Mouse (Mus musculus): ENCODE measurements around the gene Ptprs. TPM values are rescaled to one million over a fixed set of nuclear protein-coding genes. Genes with fewer than 3 reads are reported as not detected.

Ptprs gene
- total RNA-seq, 2 experiments from 2014 or later = 140 to 141 TPM

DNA sequence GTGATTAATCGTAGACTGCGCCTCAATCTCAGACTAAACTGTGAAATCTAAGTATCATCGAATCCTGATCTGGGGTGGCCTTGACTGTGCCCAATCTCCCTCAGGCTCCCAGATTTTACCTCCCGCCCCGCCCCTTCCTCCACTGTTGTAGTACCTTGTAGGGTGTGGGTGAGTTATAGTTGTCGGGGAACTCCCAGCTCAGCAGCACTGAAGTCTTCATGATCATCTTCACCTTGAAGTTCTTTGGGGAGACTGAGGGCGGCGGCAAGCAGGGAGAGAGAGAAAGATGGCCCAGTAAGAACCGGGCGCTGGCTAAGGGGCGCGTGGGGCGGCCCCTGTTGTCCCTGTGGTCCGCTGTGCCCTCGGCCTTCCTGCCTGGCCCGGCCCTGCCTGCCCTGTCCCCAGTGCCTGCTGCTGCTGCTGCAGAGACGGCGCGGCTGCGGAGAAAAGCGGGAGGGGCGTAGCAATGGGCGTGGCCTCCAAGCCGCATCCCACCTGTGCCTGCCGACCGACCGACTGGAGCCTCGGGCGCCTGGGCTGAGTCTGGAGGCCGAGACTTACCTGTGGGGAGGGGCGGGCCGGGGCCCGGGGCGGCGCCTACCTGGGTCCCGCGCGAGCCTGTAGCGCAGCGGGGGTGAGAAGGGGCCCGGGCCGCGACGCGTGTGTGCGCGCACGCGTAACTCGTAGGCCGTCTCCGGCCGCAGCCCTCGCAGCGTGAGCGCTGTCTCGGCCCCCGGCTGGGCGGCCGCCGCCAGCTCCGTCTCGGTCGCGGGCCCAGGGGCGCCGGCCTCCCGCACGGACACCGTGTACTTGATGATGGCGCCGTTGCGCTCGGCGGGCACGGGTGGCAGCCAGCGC is 51.3 kb downstream of the Ptprs start:
- peak; percentile 51 for DNase-seq

DNA sequence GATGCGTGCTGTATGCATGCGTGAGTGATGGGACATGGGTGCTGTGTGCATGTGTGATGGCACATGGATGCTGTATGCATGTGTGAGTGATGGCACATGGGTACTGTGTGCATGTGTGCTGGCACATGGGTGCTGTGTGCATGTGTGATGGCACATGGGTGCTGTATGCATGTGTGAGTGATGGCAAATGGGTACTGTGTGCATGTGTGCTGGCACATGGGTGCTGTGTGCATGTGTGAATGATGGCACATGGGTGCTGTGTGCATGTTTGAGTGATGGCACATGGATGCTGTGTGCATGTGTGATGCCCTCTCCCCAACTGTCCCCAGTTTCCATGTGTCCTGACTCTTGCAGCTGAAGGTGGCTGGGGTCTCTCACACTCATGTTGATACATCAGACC is 56.3 kb downstream of the Ptprs start:
- no peak for DNase-seq

GRCm38 (mm10) chr17:56418304-56418703 is 58.0 kb downstream of the Ptprs start:
- DNase-seq = peak; percentile 63

DNA sequence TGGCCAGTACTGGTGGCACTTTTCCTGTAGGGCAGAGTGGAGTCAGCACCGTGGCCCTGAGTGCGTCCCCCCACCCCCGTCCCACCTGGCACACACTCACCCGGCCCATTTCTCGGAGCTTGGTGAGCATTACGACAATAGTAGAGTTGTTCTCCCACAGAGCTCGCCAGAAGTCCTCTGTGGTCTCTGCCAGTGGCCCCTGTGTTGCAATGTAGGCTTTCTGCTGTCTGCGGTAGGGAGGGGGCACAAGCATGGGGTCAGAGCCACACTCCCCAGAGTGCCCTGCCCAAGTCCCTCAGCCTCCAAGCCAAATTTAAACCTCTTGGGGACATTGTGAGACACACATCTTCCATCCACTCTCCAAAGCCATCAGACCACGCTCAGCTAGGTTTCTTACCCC is 61.5 kb downstream of the Ptprs start:
- no peak for DNase-seq

GRCm38 (mm10) chr17:56413113-56413512 is 63.2 kb downstream of the Ptprs start:
- DNase-seq = no peak

DNA sequence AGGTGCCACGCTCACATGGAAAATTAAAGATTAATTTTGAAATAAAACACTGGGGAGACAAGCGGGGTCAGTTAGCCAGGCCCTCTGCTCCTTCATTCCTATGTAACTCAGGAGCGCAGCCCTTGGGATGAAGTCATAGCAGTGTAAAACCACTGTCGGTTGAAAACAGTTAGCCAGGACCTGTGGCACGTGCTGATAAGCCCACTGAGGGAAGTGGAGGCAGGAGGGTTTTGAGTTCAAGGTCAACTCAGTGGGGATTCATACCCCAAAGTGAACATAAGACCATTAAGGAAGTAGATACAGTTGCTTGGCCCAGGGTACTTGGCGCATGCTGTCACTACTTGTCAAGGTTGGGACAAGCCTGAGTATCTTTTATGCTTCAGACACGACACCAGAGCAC is 64.8 kb downstream of the Ptprs start:
- DNase-seq = no peak

- DNase-seq = no peak
Observed at GRCm38 (mm10) chr17:56409759-56410158, 66.5 kb downstream of the Ptprs start.

GRCm38 (mm10) chr17:56408965-56409625 is 67.2 kb downstream of the Ptprs start:
- DNase-seq = no peak

DNA sequence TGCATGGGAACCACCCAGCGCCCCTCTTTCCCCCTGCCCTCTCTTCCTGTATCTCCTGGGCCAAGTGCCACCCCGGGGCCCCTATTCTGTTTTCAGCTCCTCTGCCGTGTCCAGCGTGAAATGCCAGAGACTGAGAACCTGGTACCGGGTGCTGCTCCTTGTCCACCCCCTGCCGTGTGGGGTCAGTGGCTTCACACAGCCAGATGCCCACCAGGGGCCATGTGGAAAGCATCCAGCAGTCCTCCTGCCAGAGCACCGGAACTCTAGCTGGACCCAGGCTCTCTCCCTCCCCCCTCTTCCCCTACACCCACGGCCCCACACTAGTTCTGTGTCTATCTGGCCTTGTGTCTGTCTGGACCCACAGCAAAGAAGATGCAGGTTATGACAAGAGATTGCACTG is 68.9 kb downstream of the Ptprs start:
- DNase-seq = no peak

GRCm38 (mm10) chr17:56406878-56407277 is 69.4 kb downstream of the Ptprs start:
- DNase-seq = no peak

DNA sequence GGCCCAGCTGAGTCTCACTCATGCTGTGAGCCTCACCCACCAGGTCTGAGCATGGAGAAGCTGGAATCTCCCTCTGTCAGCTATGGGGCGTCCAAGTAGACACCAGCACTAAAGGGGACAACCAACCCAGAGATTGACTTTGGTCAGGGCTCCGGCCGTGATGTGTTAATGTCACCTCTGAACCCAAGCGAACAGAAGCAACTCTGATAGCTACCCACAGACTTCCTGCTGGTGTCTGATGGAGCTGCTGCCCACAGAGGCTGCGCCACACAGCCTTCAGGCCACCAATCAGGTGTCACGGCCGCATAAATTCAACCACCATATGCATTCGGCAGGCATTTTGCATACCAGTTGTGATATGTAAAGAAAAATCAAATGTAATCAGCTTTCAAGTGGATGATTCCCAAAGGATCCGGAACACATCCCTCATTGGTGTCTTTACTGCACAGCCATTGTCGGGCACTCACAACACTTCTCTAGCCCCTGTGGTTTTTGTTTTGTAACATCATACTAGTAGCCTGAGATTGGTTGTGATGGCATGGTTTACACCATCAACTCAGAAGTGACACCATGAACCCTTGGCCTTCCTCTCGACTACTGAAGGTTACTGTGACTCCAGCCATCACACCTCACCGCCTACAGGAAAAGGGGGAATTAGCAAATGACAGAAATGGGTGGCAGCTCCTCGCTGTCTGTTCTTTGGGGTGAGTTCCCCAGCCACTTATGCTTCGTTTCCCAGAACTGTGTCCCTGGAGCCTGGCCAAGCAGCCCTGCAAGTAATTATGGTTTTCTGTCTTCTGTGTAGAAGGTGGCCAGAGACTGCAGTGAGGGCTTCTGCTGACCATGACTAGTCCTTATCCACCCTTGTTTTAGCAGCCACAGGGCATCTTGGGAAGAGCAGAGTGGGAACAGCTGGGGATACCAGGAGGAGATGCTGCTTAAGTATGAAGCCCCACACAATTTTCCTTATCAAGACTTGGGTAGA is 70.1 kb downstream of the Ptprs start:
- DNase-seq = peak; percentile 39

- DNase-seq = no peak
Observed at GRCm38 (mm10) chr17:56405341-56405740, 70.9 kb downstream of the Ptprs start.

DNA sequence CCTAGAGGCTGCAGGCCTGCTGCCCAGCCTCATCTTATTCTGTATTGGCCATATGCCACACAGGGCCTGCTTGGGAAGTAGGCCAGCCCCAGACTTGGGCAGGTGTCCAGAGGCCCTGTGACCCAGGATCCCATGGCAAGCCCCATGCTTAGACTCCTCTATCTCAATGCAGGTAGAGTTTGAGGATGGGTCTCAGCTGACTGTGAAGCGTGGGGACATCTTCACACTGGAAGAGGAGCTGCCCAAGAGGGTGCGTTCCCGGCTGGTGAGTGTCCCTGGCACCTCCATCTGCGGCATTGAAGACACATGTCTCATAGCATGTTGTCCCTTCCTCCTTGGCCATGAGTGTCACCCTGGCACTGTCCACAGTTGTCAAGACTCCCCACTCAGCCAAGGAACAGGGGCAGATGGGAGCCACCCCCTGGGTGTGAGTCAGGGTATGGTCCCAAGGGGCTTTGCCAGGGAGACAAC is 75.2 kb downstream of the Ptprs start:
- DNase-seq = peak; percentile 74

DNA sequence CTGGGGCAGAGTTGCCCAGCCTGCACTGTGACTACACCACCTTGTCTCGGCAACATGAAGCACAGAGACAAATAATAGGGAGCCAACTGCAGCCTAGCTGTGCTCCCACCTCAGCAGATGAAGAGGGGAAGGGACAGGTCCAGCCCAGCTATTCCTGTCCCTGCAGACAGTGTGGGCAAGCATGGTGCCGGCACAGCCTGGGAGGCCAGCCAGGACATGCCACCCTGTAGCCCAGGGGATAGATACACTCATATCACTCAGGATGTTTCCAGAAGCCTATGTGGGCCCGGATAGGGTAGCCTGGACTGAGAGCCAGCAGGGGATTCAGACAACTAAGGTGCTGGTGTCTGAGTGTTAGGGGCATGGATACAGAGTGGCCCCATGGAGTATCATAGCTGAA is 76.1 kb downstream of the Ptprs start:
- DNase-seq = peak; percentile 43

- DNase-seq = no peak
Observed at GRCm38 (mm10) chr17:56396051-56396450, 80.2 kb downstream of the Ptprs start.

- DNase-seq = no peak
Observed at GRCm38 (mm10) chr17:56393889-56394288, 82.4 kb downstream of the Ptprs start.

- no peak for DNase-seq
Observed at GRCm38 (mm10) chr17:56393238-56393637, 83.0 kb downstream of the Ptprs start.

- DNase-seq = no peak
Observed at GRCm38 (mm10) chr17:56387612-56388011, 88.7 kb downstream of the Ptprs start.

GRCm38 (mm10) chr17:56384903-56385302 is 91.4 kb downstream of the Ptprs start:
- no peak for DNase-seq

DNA sequence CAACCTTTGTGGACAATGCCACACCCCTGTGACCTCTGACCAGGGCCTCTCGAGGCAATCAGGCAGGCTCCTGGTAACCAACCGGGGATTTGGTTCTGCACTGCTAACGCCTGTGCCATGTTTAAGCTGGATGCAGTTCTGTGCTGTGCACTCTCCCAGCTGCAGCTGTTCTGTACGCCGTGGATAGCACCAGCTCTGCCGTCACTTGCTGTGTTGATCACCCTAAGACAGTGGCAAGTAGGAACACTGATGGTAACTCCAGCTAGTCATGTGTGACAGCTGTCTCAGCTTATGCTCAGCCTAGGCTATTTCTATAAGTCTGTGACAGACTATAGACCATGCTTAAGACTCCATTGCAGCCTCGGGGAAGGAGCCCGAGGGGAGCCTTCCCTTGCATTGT is 93.3 kb downstream of the Ptprs start:
- no peak for DNase-seq

- no peak for DNase-seq
Observed at GRCm38 (mm10) chr17:56381183-56381582, 95.1 kb downstream of the Ptprs start.

DNA sequence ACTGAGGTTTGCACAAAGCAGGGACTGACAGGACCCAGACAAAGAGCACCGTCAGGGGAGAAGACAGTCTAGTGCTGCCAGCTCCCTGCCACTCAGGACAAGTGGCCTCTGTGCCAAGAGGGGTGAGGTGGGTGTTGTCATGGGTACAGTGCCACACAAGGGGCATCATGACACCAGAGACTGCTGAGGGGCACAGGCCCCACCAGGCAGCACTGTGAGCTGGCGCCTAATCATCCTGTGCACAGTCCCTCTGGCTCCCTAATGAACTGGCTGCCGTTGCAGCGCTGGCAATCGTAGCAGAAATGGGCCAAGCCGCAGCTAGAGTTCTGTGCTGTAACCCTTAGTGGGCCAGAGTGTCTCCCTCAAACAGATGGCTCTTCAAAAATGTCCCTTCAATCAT is 96.0 kb downstream of the Ptprs start:
- no peak for DNase-seq

Measured in heart, postnatal 4 days (tissue).